Mouse (Mus musculus) MEL (cell line): ENCODE data around the gene Gm5426.

Experiments
- CTCF ChIP-seq, 3 experiments: IDR thresholded peaks in 2 of 3; conservative IDR thresholded peaks in 1 of 3; 2 replicates each; pipeline ENCODE4 v1.5.1; 2011 to 2012; ENCODE audit warnings: low read length in 3 of 3, low read depth in 2 of 3, mild to moderate bottlenecking in 2 of 3, improper control_type of control experiment in 1 of 3, inconsistent platforms in 1 of 3, mixed read lengths in 1 of 3, moderate library complexity in 1 of 3; ENCODE audit not compliant: control insufficient read depth in 1 of 3, insufficient read depth in 1 of 3, poor library complexity in 1 of 3, severe bottlenecking in 1 of 3
- EP300 ChIP-seq, 2 experiments: IDR thresholded peaks; 2 replicates each; pipeline ENCODE4 v1.6.1; 2011; ENCODE audit warnings: improper control_type of control experiment in 2 of 2, low read length in 2 of 2, low read depth in 1 of 2, mild to moderate bottlenecking in 1 of 2
- GATA1 ChIP-seq: IDR thresholded peaks from 2 replicates; pipeline ENCODE4 v1.6.1; 2011; ENCODE audit warnings: low read depth, low read length, improper control_type of control experiment
- JUND ChIP-seq: IDR thresholded peaks from 2 replicates; pipeline ENCODE4 v1.6.1; 2011; ENCODE audit warnings: low read depth, mild to moderate bottlenecking, improper control_type of control experiment, low read length
- ZC3H11A ChIP-seq: IDR thresholded peaks from 2 replicates; pipeline ENCODE4 v1.6.1; 2012; ENCODE audit warnings: low read depth, mild to moderate bottlenecking, inconsistent platforms, low read length, improper control_type of control experiment

DNA sequence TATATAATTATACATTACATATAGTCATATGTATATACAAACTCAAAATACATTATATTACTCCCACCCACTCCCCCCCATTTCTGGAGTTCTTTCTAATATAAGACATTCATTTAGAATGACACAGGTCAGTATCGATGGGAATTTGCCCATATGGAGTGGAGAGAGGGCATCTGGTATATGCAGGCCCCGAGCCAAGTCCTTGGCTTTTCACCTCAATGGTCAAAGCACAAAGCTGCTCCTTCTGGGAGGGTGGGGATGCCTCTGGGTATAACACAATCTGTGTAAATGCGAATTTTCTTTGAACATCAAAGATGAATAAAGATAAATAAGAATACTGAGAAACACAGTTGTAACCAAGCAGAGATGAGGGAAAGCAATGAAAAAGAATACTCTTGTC, 46.0 kb upstream of the Gm5426 start:
- TF ChIP-seq CTCF (IDR thresholded peaks at IDR 0.05 in 2 of 3, conservative IDR thresholded peaks at IDR 0.05 in 1 of 3; ENCODE audit: control insufficient read depth in 1 of 3, insufficient read depth in 1 of 3, low read depth in 2 of 3, low read length in 3 of 3, poor library complexity in 1 of 3, severe bottlenecking in 1 of 3) = no peak
- no peak for TF ChIP-seq JUND
- TF ChIP-seq ZC3H11A = no peak
- TF ChIP-seq GATA1 = no peak
- no peak for TF ChIP-seq EP300 (IDR thresholded peaks at IDR 0.05; ENCODE audit: low read depth in 1 of 2, low read length in 2 of 2)
